Mouse (Mus musculus) brain, adult 2 months (tissue): Measurements from ENCODE around the gene Cdh4.

ENCODE experiments used
- DNase-seq: peaks from one replicate; pipeline ENCODE4 v3.0.0; 2011; ENCODE audit warnings: low read depth, low spot score

Cdh4 gene

DNA sequence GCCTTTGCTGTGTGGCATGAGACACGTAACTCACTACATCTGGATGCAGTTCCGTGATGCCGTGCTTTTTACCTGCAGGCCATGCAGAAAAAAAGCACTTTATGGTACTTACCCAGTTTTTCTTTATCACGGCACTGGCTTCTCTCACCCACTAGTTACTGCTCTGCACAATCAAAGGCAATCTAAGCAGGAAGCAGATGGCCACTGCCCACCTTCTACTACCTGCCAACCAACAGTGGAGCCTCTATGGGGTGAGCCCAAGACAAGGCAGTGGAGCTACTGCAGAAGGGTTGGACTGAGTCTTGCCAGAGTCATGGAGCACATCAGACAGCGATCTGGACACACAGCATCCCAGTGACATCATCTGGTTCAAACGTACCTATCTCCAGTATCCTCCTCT lies 481.8 kb downstream of the Cdh4 start:
- peak; percentile 62 for DNase-seq

DNA sequence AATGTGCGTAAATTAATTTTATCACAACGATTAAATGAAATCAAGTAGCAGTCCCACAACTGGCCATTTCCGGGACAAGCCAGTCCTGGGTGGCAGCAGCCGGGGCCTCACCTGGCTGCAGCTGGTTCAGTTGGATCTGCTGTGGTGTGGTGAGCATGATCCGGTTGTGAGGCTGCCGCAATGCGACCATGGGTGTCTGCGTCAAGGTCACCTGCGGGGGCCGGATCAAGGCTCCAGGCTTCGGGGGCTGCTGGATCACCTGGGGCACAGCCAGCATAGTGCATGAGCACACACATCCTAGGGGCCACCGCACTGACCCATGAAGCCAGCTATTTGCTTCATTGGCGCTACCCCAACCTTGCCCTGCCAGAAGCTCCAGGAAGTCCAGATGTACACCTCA lies 486.9 kb downstream of the Cdh4 start:
- DNase-seq = no peak

DNA sequence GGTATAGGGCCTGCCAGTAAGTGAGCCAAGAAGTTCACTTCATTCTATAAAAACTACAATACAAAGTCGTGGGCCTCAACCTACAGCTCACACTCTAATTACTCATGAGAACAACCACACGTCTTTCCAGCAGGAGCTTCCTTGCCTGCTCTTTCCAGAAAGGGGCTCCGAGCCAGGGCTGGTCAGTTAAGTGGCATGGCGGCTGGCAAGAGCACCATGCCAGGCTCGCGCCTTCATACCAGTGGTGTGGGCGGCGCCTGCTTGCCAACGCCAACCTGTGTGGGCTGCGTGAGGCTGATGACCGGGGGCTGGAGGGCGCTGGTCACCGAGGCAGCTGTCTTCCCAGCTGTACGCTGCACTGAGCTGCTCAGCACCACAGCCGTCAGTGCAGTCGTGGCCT lies 489.5 kb downstream of the Cdh4 start:
- DNase-seq = no peak

- DNase-seq = no peak
Observed at GRCm38 (mm10) chr2:179934165-179934564, 491.9 kb downstream of the Cdh4 start.

- no peak for DNase-seq
Observed at GRCm38 (mm10) chr2:179937091-179937490, 494.9 kb downstream of the Cdh4 start.

- no peak for DNase-seq
Observed at GRCm38 (mm10) chr2:179941696-179942095, 499.5 kb downstream of the Cdh4 start.

DNA sequence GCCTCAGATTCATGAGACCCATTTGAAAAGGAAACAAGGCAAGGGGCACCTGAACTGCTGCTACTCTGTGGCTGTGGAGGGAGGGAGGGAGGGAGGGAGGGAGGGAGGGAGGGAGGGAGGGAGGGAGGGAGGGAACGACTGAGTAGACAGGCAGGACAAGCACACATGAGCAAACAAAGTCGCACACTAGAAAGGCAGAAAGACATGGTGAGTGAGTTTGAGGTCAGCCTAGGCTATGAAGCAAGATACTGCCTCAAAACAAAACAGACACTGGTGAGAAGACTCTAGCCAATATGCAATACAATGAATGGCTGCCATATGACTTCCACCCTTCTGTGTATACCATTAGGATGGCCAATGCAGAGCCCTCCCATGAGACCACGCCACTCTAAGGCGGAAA lies 502.8 kb downstream of the Cdh4 start:
- no peak for DNase-seq

DNA sequence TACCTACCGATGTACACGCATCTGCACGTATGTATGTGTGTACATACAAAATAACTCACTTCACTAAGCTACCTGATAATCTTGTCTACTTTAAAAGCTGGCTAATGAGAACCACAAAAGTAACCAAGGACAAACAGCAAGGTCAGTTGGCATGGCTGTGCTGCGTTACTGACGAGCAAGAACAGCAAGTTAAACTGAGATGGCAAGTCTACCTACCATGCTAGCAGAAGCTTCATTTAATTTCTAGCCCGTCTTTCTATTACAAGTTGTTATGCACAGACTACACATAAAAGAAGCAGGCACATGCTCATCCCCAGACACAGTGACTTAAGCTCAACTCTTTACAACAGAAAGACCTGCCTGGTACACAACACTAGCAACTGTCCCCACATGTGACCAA lies 504.3 kb downstream of the Cdh4 start:
- no peak for DNase-seq

DNA sequence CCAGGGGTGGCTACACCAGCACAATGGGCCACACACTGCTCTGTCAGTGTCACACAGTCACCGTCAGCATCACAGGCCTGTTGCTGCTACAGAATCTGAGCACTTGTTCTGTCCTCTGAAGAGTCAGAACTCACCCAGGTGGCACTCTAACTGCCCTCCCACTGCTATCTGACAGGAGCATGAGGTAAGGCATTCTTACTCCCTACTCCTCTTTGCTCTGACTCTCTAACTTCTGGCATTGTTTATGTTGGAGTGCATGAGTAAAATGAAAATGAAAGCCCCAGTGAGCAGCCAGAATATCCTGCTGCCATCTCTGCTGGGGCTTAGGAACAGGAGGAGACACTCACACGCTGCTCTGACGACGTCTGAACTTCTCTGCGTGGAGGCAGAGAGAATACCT lies 505.4 kb downstream of the Cdh4 start:
- DNase-seq = peak; percentile 51

GRCm38 (mm10) chr2:179948820-179949219 lies 506.6 kb downstream of the Cdh4 start:
- DNase-seq = peak; percentile 30
